Mouse (Mus musculus): ENCODE data around the gene Dact2. TPM values are rescaled to one million over a fixed set of nuclear protein-coding genes. Genes with fewer than 3 reads are reported as not detected.

The Dact2 gene
- total RNA-seq (2023): not detected in 4 replicates

GRCm38 (mm10) chr17:14204061-14204460 lies at the start of gene Dact2:
TSS of gene Dact2 (minus strand) at chr17:14204304.

Other genes starting within 250 kb of the Dact2 start
- gene Gm7356, start 200.6 kb downstream of the Dact2 start, total RNA-seq (2023): not detected in 4 replicates
- not detected in 4 replicates for gene Gm7358, start 144.8 kb downstream of the Dact2 start, total RNA-seq (2023)
- gene Smoc2, start 75.2 kb upstream of the Dact2 start, total RNA-seq (2023): 0.20 TPM in 1 of 4 replicates, not detected in the others

Measured in B cell, adult 62 days (primary cell).